Mouse (Mus musculus): ENCODE results near the gene Samd14. TPM values are rescaled to one million over a fixed set of nuclear protein-coding genes. Genes with fewer than 3 reads are reported as not detected.

The Samd14 gene
- polyA plus RNA-seq, 1 experiment = 14.4 TPM

DNA sequence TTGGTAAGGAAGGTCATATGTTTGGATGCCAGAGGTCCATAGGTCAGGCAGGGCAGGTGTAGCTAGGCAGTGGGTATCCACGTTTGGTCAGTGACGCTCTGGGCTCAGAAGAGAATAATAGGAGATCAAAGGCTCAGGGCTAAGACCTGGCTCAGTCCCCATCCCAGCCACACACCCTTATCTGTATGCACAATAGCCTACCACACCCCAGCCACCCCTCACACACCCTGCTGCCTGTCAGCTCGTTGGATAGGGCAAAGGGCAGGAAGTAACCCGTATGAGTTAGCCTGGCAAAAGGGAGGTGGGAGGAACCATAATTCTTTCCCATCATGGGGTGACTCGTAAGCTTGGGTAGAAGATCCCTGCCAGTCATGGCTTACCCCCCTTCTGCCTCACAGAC lies 12.1 kb upstream of the Samd14 start:
- Histone ChIP-seq H3K27me3 (ENCODE audit: control insufficient read depth, insufficient read depth, insufficient read length) (no peaks in the 10 kb centered on the region), H3K4me2 (ENCODE audit: low read depth) (no peak overlapping the region), H3ac (ENCODE audit: control insufficient read depth, insufficient read length) (no peak overlapping the region), H3K4me3 (no peak overlapping the region), H3K79me2 (ENCODE audit: control insufficient read depth, insufficient read depth) (peaks cover 36% of the 10 kb centered on the region), H3K36me3 (ENCODE audit: control insufficient read depth, insufficient read depth) (peaks cover 15% of the 10 kb centered on the region)
- TF ChIP-seq MAX (IDR thresholded peaks at IDR 0.05; ENCODE audit: low read depth) (no peak), USF1 (IDR thresholded peaks at IDR 0.05; ENCODE audit: low read depth) (no peak), CEBPB (IDR thresholded peaks at IDR 0.05; ENCODE audit: insufficient read depth, poor library complexity, severe bottlenecking) (no peak), POLR2AphosphoS2 (IDR thresholded peaks at IDR 0.05; ENCODE audit: insufficient read length, low read depth) (no peak), REST (IDR thresholded peaks at IDR 0.05; ENCODE audit: insufficient read depth, insufficient read length) (no peak)

- Histone ChIP-seq H3K27me3 (ENCODE audit: control insufficient read depth, insufficient read depth, insufficient read length) (no peaks in the 10 kb centered on the region), H3K4me3 (no peak overlapping the region), H3ac (ENCODE audit: control insufficient read depth, insufficient read length) (no peak overlapping the region), H3K79me2 (ENCODE audit: control insufficient read depth, insufficient read depth) (peaks cover 31% of the 10 kb centered on the region), H3K4me2 (ENCODE audit: low read depth) (no peak overlapping the region), H3K36me3 (ENCODE audit: control insufficient read depth, insufficient read depth) (peaks cover 15% of the 10 kb centered on the region)
- no peak for TF ChIP-seq SRF (IDR thresholded peaks at IDR 0.05; ENCODE audit: control insufficient read depth, insufficient read length, low read depth)
- TF ChIP-seq TCF3 (IDR thresholded peaks at IDR 0.05; ENCODE audit: insufficient read length, low read depth) = no peak
- no peak for TF ChIP-seq USF1 (IDR thresholded peaks at IDR 0.05; ENCODE audit: low read depth)
- TF ChIP-seq POLR2A (IDR thresholded peaks at IDR 0.05; ENCODE audit: insufficient read length, low read depth) = no peak
- TF ChIP-seq E2F4 (IDR thresholded peaks at IDR 0.05; ENCODE audit: insufficient read depth) = no peak
- TF ChIP-seq MYOD1 (IDR thresholded peaks at IDR 0.05; ENCODE audit: control insufficient read depth in 1 of 3, insufficient read length in 2 of 3, low read depth in 2 of 3) = no peak
- TF ChIP-seq MYOG (IDR thresholded peaks at IDR 0.05; ENCODE audit: control insufficient read depth in 1 of 3, insufficient read depth in 1 of 3, insufficient read length in 2 of 3, low read depth in 2 of 3) = no peak
- TF ChIP-seq CEBPB (IDR thresholded peaks at IDR 0.05; ENCODE audit: insufficient read depth, poor library complexity, severe bottlenecking) = no peak
- TF ChIP-seq MAX (IDR thresholded peaks at IDR 0.05; ENCODE audit: low read depth) = no peak
- TF ChIP-seq POLR2AphosphoS2 (IDR thresholded peaks at IDR 0.05; ENCODE audit: insufficient read length, low read depth) = no peak
- TF ChIP-seq TCF12 (IDR thresholded peaks at IDR 0.05; ENCODE audit: insufficient read depth, poor library complexity, severe bottlenecking) = no peak
- TF ChIP-seq REST (IDR thresholded peaks at IDR 0.05; ENCODE audit: insufficient read depth, insufficient read length) = no peak
Observed at GRCm38 (mm10) chr11:94998041-94998531, 11.6 kb upstream of the Samd14 start.

GRCm38 (mm10) chr11:95000128-95000527 lies 9.6 kb upstream of the Samd14 start:
- H3K36me3 ChIP-seq (ENCODE audit: control insufficient read depth, insufficient read depth) = peaks cover 11% of the 10 kb centered on the region
- peaks cover 11% of the 10 kb centered on the region for H3K79me2 ChIP-seq (ENCODE audit: control insufficient read depth, insufficient read depth)
- no peak overlapping the region for H3K4me2 ChIP-seq (ENCODE audit: low read depth)
- no peak for TF ChIP-seq TCF12 (IDR thresholded peaks at IDR 0.05; ENCODE audit: insufficient read depth, poor library complexity, severe bottlenecking)
- TF ChIP-seq TCF3 (IDR thresholded peaks at IDR 0.05; ENCODE audit: insufficient read length, low read depth) = no peak
- no peak for TF ChIP-seq MAX (IDR thresholded peaks at IDR 0.05; ENCODE audit: low read depth)
- H3K27me3 ChIP-seq (ENCODE audit: control insufficient read depth, insufficient read depth, insufficient read length) = no peaks in the 10 kb centered on the region
- no peak overlapping the region for H3K4me3 ChIP-seq
- H3ac ChIP-seq (ENCODE audit: control insufficient read depth, insufficient read length) = no peak overlapping the region

DNA sequence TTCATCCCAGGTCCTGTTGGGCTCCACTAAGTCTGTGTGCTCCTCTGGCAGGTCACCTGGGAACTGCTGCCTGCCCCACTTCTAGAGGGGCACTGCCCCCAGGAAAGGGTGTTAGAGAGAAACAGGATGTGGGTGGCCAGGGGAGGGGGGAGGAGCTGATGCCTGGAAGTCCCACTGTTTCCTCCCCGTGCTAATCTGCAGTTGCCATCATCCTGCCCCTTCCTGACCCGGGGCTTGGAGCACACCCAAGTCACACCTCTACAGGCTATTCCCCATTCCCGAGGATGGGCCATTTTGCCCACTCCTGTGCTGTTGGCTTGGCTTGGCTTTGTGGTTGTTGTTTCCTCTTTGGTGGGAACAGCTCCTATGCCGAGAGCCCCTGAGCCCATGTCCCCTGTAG lies 9.1 kb upstream of the Samd14 start:
- peaks cover 10% of the 10 kb centered on the region for H3K36me3 ChIP-seq (ENCODE audit: control insufficient read depth, insufficient read depth)
- H3K4me3 ChIP-seq = no peak overlapping the region
- H3K4me2 ChIP-seq (ENCODE audit: low read depth) = no peak overlapping the region
- H3K27me3 ChIP-seq (ENCODE audit: control insufficient read depth, insufficient read depth, insufficient read length) = no peaks in the 10 kb centered on the region
- TF ChIP-seq REST (IDR thresholded peaks at IDR 0.05; ENCODE audit: insufficient read depth, insufficient read length) (no peak), MYOD1 (IDR thresholded peaks at IDR 0.05; ENCODE audit: control insufficient read depth in 1 of 3, insufficient read length in 2 of 3, low read depth in 2 of 3) (no peak), TCF3 (IDR thresholded peaks at IDR 0.05; ENCODE audit: insufficient read length, low read depth) (no peak)
- H3K79me2 ChIP-seq (ENCODE audit: control insufficient read depth, insufficient read depth) = peaks cover 8% of the 10 kb centered on the region
- H3ac ChIP-seq (ENCODE audit: control insufficient read depth, insufficient read length) = no peak overlapping the region

GRCm38 (mm10) chr11:95001058-95001457 lies 8.6 kb upstream of the Samd14 start:
- no peaks in the 10 kb centered on the region for H3K27me3 ChIP-seq (ENCODE audit: control insufficient read depth, insufficient read depth, insufficient read length)
- H3K4me3 ChIP-seq = no peak overlapping the region
- H3K79me2 ChIP-seq (ENCODE audit: control insufficient read depth, insufficient read depth) = peaks cover 3% of the 10 kb centered on the region
- peaks cover 10% of the 10 kb centered on the region for H3K36me3 ChIP-seq (ENCODE audit: control insufficient read depth, insufficient read depth)
- no peak overlapping the region for H3K4me2 ChIP-seq (ENCODE audit: low read depth)
- TF ChIP-seq POLR2AphosphoS2 (IDR thresholded peaks at IDR 0.05; ENCODE audit: insufficient read length, low read depth) = peak; percentile 44
- no peak for TF ChIP-seq USF1 (IDR thresholded peaks at IDR 0.05; ENCODE audit: low read depth)
- H3ac ChIP-seq (ENCODE audit: control insufficient read depth, insufficient read length) = no peak overlapping the region

Measured in myocyte (in vitro differentiated cells).